Comparison of ENCODE assay signal across 8 mouse cellular contexts in the genomic region with DNA sequence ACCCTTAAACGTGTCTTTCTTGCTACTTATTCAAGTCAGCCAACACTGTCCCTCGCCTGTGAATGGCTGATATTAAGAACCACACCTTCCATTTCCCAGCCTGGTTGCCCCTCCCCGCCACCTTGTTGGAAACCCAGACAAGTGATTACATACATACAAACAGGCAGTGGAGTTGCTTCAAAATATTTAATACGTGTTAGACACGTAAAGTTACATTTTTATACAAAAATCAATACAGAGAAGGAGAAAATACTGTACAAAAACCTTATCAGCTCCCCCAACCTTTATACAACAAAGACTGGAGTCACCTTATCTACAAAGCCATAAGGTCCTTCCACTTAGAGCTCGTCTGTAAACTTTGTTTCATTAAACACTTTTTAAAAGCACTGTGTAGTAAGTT. TPM values are rescaled to one million over a fixed set of nuclear protein-coding genes. Genes with fewer than 3 reads are reported as not detected.
DNase-seq lines count a peak whose midpoint lies in the region; ATAC-seq and TF ChIP-seq lines count a peak whose summit lies in the region.

No protein-coding gene starts in this region.

- peak overlapping the region; percentile 99 for H3K9ac ChIP-seq in lung, embryonic 14.5 days
- peak overlapping the region; percentile 98 for H3K9ac ChIP-seq in embryonic facial prominence, embryonic 15.5 days
- H3K9ac ChIP-seq in limb, embryonic 13.5 days: peak overlapping the region; percentile 99
- peak overlapping the region; percentile 90 for H3K9ac ChIP-seq in neural tube, embryonic 14.5 days (replicated peaks; ENCODE audit: low read depth, low read length)

- no peaks in the 10 kb centered on the region for H3K9me3 ChIP-seq in lung, embryonic 14.5 days (ENCODE audit: low read depth, low read length)
- no peaks in the 10 kb centered on the region for H3K9me3 ChIP-seq in embryonic facial prominence, embryonic 15.5 days (replicated peaks)
- H3K9me3 ChIP-seq in limb, embryonic 13.5 days: no peaks in the 10 kb centered on the region
- H3K9me3 ChIP-seq in neural tube, embryonic 14.5 days (ENCODE audit: control insufficient read depth, low read length): no peaks in the 10 kb centered on the region

- DNase-seq in lung, embryonic 14.5 days: no peak
- DNase-seq in lung, postnatal 4 days: no peak
- DNase-seq in urinary bladder, postnatal 10 days (ENCODE audit: low spot score): no peak

- peak overlapping the region; percentile 91; the same call in 1 of the 2 replicates for H3K27ac ChIP-seq in lung, embryonic 14.5 days (ENCODE audit: low read depth)
- H3K27ac ChIP-seq in embryonic facial prominence, embryonic 15.5 days (replicated peaks): peak overlapping the region; percentile 82
- 0 out of 2 replicates have a peak overlapping the region, but pooled peaks have one; percentile 73 for H3K27ac ChIP-seq in limb, embryonic 13.5 days
- no peak overlapping the region for H3K27ac ChIP-seq in neural tube, embryonic 14.5 days (ENCODE audit: low read depth, low read length)

- H3K4me3 ChIP-seq in lung, embryonic 14.5 days (ENCODE audit: low read depth, low read length): peak overlapping the region; percentile 98
- peak overlapping the region; percentile 91 for H3K4me3 ChIP-seq in embryonic facial prominence, embryonic 15.5 days (replicated peaks)
- peak overlapping the region; percentile 98 for H3K4me3 ChIP-seq in limb, embryonic 13.5 days
- H3K4me3 ChIP-seq in neural tube, embryonic 14.5 days (ENCODE audit: low read depth, low read length): peak overlapping the region; percentile 92

- no peaks in the 10 kb centered on the region for H3K27me3 ChIP-seq in lung, embryonic 14.5 days (ENCODE audit: insufficient read depth, low read length)
- no peaks in the 10 kb centered on the region for H3K27me3 ChIP-seq in embryonic facial prominence, embryonic 15.5 days
- H3K27me3 ChIP-seq in limb, embryonic 13.5 days: no peaks in the 10 kb centered on the region
- peaks cover 3% of the 10 kb centered on the region; the same call in 1 of the 2 replicates for H3K27me3 ChIP-seq in neural tube, embryonic 14.5 days (ENCODE audit: control insufficient read depth, insufficient read depth, low read length)

- peaks cover 6% of the 10 kb centered on the region; the same call in 1 of the 2 replicates for H3K36me3 ChIP-seq in lung, embryonic 14.5 days (ENCODE audit: insufficient read depth)
- no peaks in the 10 kb centered on the region for H3K36me3 ChIP-seq in embryonic facial prominence, embryonic 15.5 days
- peaks cover 8% of the 10 kb centered on the region for H3K36me3 ChIP-seq in limb, embryonic 13.5 days
- no peaks in the 10 kb centered on the region for H3K36me3 ChIP-seq in neural tube, embryonic 14.5 days (ENCODE audit: control insufficient read depth, insufficient read depth, low read length)

- peak overlapping the region; percentile 84 for H3K4me2 ChIP-seq in lung, embryonic 14.5 days
- H3K4me2 ChIP-seq in embryonic facial prominence, embryonic 15.5 days (replicated peaks): peak overlapping the region; percentile 81
- peak overlapping the region; percentile 72 for H3K4me2 ChIP-seq in limb, embryonic 13.5 days (replicated peaks)
- H3K4me2 ChIP-seq in neural tube, embryonic 14.5 days (ENCODE audit: low read depth, low read length): peak overlapping the region; percentile 89

- no peak for TF ChIP-seq CTCF in lung, embryonic 14.5 days (IDR thresholded peaks at IDR 0.05; ENCODE audit: low read depth)

- WGBS in lung, embryonic 14.5 days: 23% methylated on average over 6 of the region's 6 CpGs
- 22% methylated on average over 6 of the region's 6 CpGs for WGBS in embryonic facial prominence, embryonic 15.5 days
- 38% methylated on average over 6 of the region's 6 CpGs for WGBS in limb, embryonic 13.5 days
- WGBS in neural tube, embryonic 14.5 days: 27% methylated on average over 6 of the region's 6 CpGs

- no peak for ATAC-seq in lung, embryonic 14.5 days (ENCODE audit: insufficient read depth)
- ATAC-seq in embryonic facial prominence, embryonic 15.5 days (ENCODE audit: insufficient number of reproducible peaks, low FRiP score, low TSS enrichment, low read depth): no peak
- ATAC-seq in limb, embryonic 13.5 days (ENCODE audit: low FRiP score, low read depth): no peak
- no peak for ATAC-seq in neural tube, embryonic 14.5 days (ENCODE audit: low read depth)
- no peak for ATAC-seq in inflammation-experienced regulatory T-cells, adult 6 months
- ATAC-seq in granulocyte monocyte progenitor cell, adult 5-6 weeks (replicated peaks; ENCODE audit: poor library complexity, severe bottlenecking): no peak

- H3K4me1 ChIP-seq in lung, embryonic 14.5 days (ENCODE audit: insufficient read depth): peaks cover 37% of the 10 kb centered on the region
- H3K4me1 ChIP-seq in embryonic facial prominence, embryonic 15.5 days: peaks cover 42% of the 10 kb centered on the region
- peaks cover 48% of the 10 kb centered on the region for H3K4me1 ChIP-seq in limb, embryonic 13.5 days
- peaks cover 33% of the 10 kb centered on the region for H3K4me1 ChIP-seq in neural tube, embryonic 14.5 days (ENCODE audit: control insufficient read depth, insufficient read depth, low read length)

RNA-seq across cellular contexts. Expression of gene Ier5, which starts 2.1 kb away (rescaled TPM):
- polyA plus RNA-seq in lung, embryonic 14.5 days (2014; fragmentation: Nextera tagmentation; extraction: Ambion mirVana): 14.6 and 15.1 TPM in 2 replicates
- polyA plus RNA-seq in embryonic facial prominence, embryonic 15.5 days (2015; fragmentation: Nextera tagmentation; extraction: Ambion mirVana): 10.4 and 10.8 TPM in 2 replicates
- polyA plus RNA-seq in limb, embryonic 13.5 days (2015; fragmentation: Nextera tagmentation; extraction: Ambion mirVana): 5.8 and 6.0 TPM in 2 replicates
- polyA plus RNA-seq in neural tube, embryonic 14.5 days (2014; fragmentation: Nextera tagmentation; extraction: Ambion mirVana): 6.5 and 7.2 TPM in 2 replicates
- polyA plus RNA-seq in inflammation-experienced regulatory T-cells, adult 6 months (2017; shearing (Covaris generic)): 10 to 100 TPM in 1 of 3 experiments, 1 to 10 TPM in 2; 6.6 to 12.8 (median 7.5) TPM
- total RNA-seq in granulocyte monocyte progenitor cell, adult 5-6 weeks (2014; fragmentation: Nextera tagmentation): 0.32 and 2.9 TPM in 2 replicates
- total RNA-seq in granulocyte monocyte progenitor cell, adult 5-6 weeks (2017): 3.2 and 4.4 TPM in 2 replicates

RNA-seq across cellular contexts. Expression of gene Mr1, which starts 49.3 kb away (rescaled TPM):
- 13.6 and 13.7 TPM in 2 replicates for polyA plus RNA-seq in lung, embryonic 14.5 days (2014; fragmentation: Nextera tagmentation; extraction: Ambion mirVana)
- 9.5 and 11.3 TPM in 2 replicates for polyA plus RNA-seq in embryonic facial prominence, embryonic 15.5 days (2015; fragmentation: Nextera tagmentation; extraction: Ambion mirVana)
- 7.6 and 7.7 TPM in 2 replicates for polyA plus RNA-seq in limb, embryonic 13.5 days (2015; fragmentation: Nextera tagmentation; extraction: Ambion mirVana)
- polyA plus RNA-seq in neural tube, embryonic 14.5 days (2014; fragmentation: Nextera tagmentation; extraction: Ambion mirVana): 1.0 and 1.3 TPM in 2 replicates
- polyA plus RNA-seq in inflammation-experienced regulatory T-cells, adult 6 months (2017; shearing (Covaris generic)): 10 to 100 TPM; 14.3 to 23.5 (median 22.1) TPM
- total RNA-seq in granulocyte monocyte progenitor cell, adult 5-6 weeks (2014; fragmentation: Nextera tagmentation): 4.7 and 4.8 TPM in 2 replicates
- 3.6 and 4.1 TPM in 2 replicates for total RNA-seq in granulocyte monocyte progenitor cell, adult 5-6 weeks (2017)
